In the genomic region with DNA sequence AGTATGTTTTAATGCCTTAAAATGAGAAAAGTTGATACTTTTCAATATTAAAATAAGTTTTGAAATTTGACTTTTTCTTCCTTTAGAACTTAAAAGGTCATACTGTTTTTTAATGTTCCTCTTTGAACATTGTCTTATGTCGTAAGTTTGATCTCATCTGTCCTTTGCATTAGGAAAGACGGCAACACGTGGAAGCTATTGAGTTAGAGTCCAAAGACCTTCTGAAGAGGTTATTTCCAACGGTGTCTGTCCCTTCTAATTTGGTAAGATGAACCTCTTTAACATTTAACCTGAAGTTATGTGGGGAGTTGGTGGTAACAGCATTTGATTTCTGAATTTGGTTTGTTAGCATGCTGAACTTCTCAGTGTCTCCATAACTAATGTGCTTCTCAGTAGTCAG, we compare ENCODE assay signal across 19 mouse cellular contexts.
DNase-seq lines count a peak whose midpoint lies in the region; ATAC-seq and TF ChIP-seq lines count a peak whose summit lies in the region.
"Had no signal": no experiment of that assay in that cellular context is flagged by ENCODE, and none has a peak within 500 bp of the region (broad histone marks: within the 10 kb centered on the region; RNA-seq: fewer than 3 reads in every experiment).

No protein-coding gene starts in this region.

- no peak for TF ChIP-seq POLR2A in liver, adult 2 months (IDR thresholded peaks at IDR 0.05; ENCODE audit: extremely low read depth, insufficient read depth, low read length)

- peak; percentile 71 for DNase-seq in liver, adult 2 months (ENCODE audit: extremely low read depth, low read depth, low spot score)
- DNase-seq in liver, result no peak
- no peak for DNase-seq in liver, postnatal 0 days
- DNase-seq: adrenal gland, adult 2 months; adrenal gland, adult 8-10 months; adrenal gland, postnatal 10 days; adrenal gland, postnatal 14 days; adrenal gland, postnatal 25 days; adrenal gland, postnatal 36 days; B cell, adult 2 months; cerebellum, adult 11 months; cerebellum, adult 11-12 months; cerebellum, adult 18-20 months had no signal

- no peak overlapping the region for H3K4me3 ChIP-seq in liver, adult 2 months (ENCODE audit: insufficient read depth, low read depth, low read length)
- no peak overlapping the region for H3K4me3 ChIP-seq in liver, postnatal 0 days (ENCODE audit: low read depth, low read length)
- H3K4me3 ChIP-seq in liver, embryonic 12.5 days, result no peak overlapping the region

- no peak for TF ChIP-seq CTCF in liver, adult 2 months (IDR thresholded peaks at IDR 0.05; ENCODE audit: low read depth, low read length)
- no peak for TF ChIP-seq CTCF in liver, postnatal 0 days (IDR thresholded peaks at IDR 0.05; ENCODE audit: low read depth)

- H3K9ac ChIP-seq in liver, adult 2 months (ENCODE audit: low read depth, low read length), result no peak overlapping the region
- no peak overlapping the region for H3K9ac ChIP-seq in liver, postnatal 0 days (replicated peaks)
- no peak overlapping the region for H3K9ac ChIP-seq in liver, embryonic 12.5 days

- peak; percentile 63 for TF ChIP-seq EP300 in liver, postnatal 0 days (IDR thresholded peaks at IDR 0.05; ENCODE audit: low read depth)

- H3K79me2 ChIP-seq in liver, adult 2 months (ENCODE audit: control insufficient read depth, insufficient read depth, low read length), result no peaks in the 10 kb centered on the region

- no peak overlapping the region for H3K4me2 ChIP-seq in liver, postnatal 0 days (ENCODE audit: low read depth, low read length)
- H3K4me2 ChIP-seq in liver, embryonic 12.5 days, result no peak overlapping the region

- H3K9me3 ChIP-seq in liver, postnatal 0 days (ENCODE audit: low read length), result no peaks in the 10 kb centered on the region
- no peaks in the 10 kb centered on the region for H3K9me3 ChIP-seq in liver, embryonic 12.5 days (replicated peaks)
- H3K9me3 ChIP-seq: G1E had no signal

- peaks cover 38% of the 10 kb centered on the region for H3K36me3 ChIP-seq in liver, adult 2 months (ENCODE audit: control insufficient read depth, insufficient read depth, low read length)
- peaks cover 23% of the 10 kb centered on the region for H3K36me3 ChIP-seq in liver, postnatal 0 days (replicated peaks; ENCODE audit: insufficient read depth, low read length)
- H3K36me3 ChIP-seq in liver, embryonic 12.5 days, result peaks cover 46% of the 10 kb centered on the region

- H3K27ac ChIP-seq in liver, adult 2 months (replicated peaks; ENCODE audit: insufficient read depth, low read depth, low read length), result no peak overlapping the region
- H3K27ac ChIP-seq in liver, postnatal 0 days (ENCODE audit: low read depth), result no peak overlapping the region
- no peak overlapping the region for H3K27ac ChIP-seq in liver, embryonic 12.5 days

- ATAC-seq in liver, postnatal 0 days, result 0 out of 2 replicates have a peak, but pooled peaks have one; percentile 33
- ATAC-seq in liver, embryonic 12.5 days, result no peak
- ATAC-seq: activated CD4-positive, CD25-positive, alpha-beta regulatory T cell, adult 4 months; CD4-positive, CD25-positive, alpha-beta regulatory T cell, adult 4 months; Patski had no signal

- WGBS in liver, adult 2 months, result 39% methylated on average over 4 of the region's 4 CpGs
- 69% methylated on average over 4 of the region's 4 CpGs for WGBS in liver, postnatal 0 days (ENCODE audit: insufficient replicate concordance)
- 86% methylated on average over 4 of the region's 4 CpGs for WGBS in liver, embryonic 12.5 days (ENCODE audit: insufficient replicate concordance)

- H3K27me3 ChIP-seq in liver, adult 2 months (ENCODE audit: control insufficient read depth, insufficient read depth, low read length), result no peaks in the 10 kb centered on the region
- H3K27me3 ChIP-seq in liver, postnatal 0 days (ENCODE audit: insufficient read depth, low read length), result no peaks in the 10 kb centered on the region
- no peaks in the 10 kb centered on the region for H3K27me3 ChIP-seq in liver, embryonic 12.5 days (replicated peaks)
- H3K27me3 ChIP-seq: CH12.LX, Patski had no signal

- H3K4me1 ChIP-seq in liver, adult 2 months (ENCODE audit: control insufficient read depth, insufficient read depth, low read length), result no peaks in the 10 kb centered on the region
- H3K4me1 ChIP-seq in liver, postnatal 0 days (ENCODE audit: insufficient read depth), result no peaks in the 10 kb centered on the region
- no peaks in the 10 kb centered on the region for H3K4me1 ChIP-seq in liver, embryonic 12.5 days
